Mouse (Mus musculus) heart, adult 2 months (tissue): Measurements from ENCODE around the gene Pigf.

Experiments
- CTCF ChIP-seq: fragments of 200-600 bp; IDR thresholded peaks from 2 replicates; pipeline ENCODE4 v1.8.1; 2022; ENCODE audit warnings: antibody characterized with exemption, mild to moderate bottlenecking, moderate library complexity
- EP300 ChIP-seq: fragments of 200-500 bp; IDR thresholded peaks from 2 replicates; pipeline ENCODE4 v1.6.1; 2011; ENCODE audit warnings: low read depth, low read length, control low read depth; ENCODE audit not compliant: insufficient read depth

- TF ChIP-seq CTCF (no peak), EP300 (no peak)
These were observed 25.4 kb upstream of the Pigf start for GRCm38 (mm10) chr17:87050469-87051175.
